Mouse (Mus musculus): ENCODE results near the gene Chmp3. TPM values are rescaled to one million over a fixed set of nuclear protein-coding genes. Genes with fewer than 3 reads are reported as not detected.

Gene Chmp3
- polyA plus RNA-seq, 1 experiment, result 53.9 TPM

- no peak overlapping the region for H3K4me3 ChIP-seq (replicated peaks; ENCODE audit: extremely low read depth, low read depth, low read length)
- DNase-seq, result no peak
- 74% methylated on average over 4 of the region's 4 CpGs for WGBS
- H3K4me1 ChIP-seq (ENCODE audit: control insufficient read depth, insufficient read depth, low read length), result no peaks in the 10 kb centered on the region
- TF ChIP-seq CTCF (IDR thresholded peaks at IDR 0.05; ENCODE audit: insufficient read depth, low read length) (no peak), POLR2A (IDR thresholded peaks at IDR 0.05; ENCODE audit: borderline replicate concordance, extremely low read depth, low read depth, low read length) (no peak)
These were observed 39.6 kb downstream of the Chmp3 start for GRCm38 (mm10) chr6:71583198-71583597.

- H3K4me1 ChIP-seq (ENCODE audit: control insufficient read depth, insufficient read depth, low read length), result no peaks in the 10 kb centered on the region
- TF ChIP-seq POLR2A (IDR thresholded peaks at IDR 0.05; ENCODE audit: borderline replicate concordance, extremely low read depth, low read depth, low read length) (no peak), CTCF (IDR thresholded peaks at IDR 0.05; ENCODE audit: insufficient read depth, low read length) (no peak)
- 82% methylated on average over 1 of the region's 1 CpGs for WGBS
- H3K4me3 ChIP-seq (replicated peaks; ENCODE audit: extremely low read depth, low read depth, low read length), result no peak overlapping the region
- no peak for DNase-seq
These were observed 45.8 kb downstream of the Chmp3 start for GRCm38 (mm10) chr6:71589401-71589800.

GRCm38 (mm10) chr6:71590154-71590553 is 46.6 kb downstream of the Chmp3 start:
- no peak for DNase-seq
- TF ChIP-seq POLR2A (IDR thresholded peaks at IDR 0.05; ENCODE audit: borderline replicate concordance, extremely low read depth, low read depth, low read length) (no peak), CTCF (IDR thresholded peaks at IDR 0.05; ENCODE audit: insufficient read depth, low read length) (no peak)
- Histone ChIP-seq H3K4me1 (ENCODE audit: control insufficient read depth, insufficient read depth, low read length) (no peaks in the 10 kb centered on the region), H3K4me3 (replicated peaks; ENCODE audit: extremely low read depth, low read depth, low read length) (no peak overlapping the region)
- WGBS, result 89% methylated on average over 4 of the region's 4 CpGs

GRCm38 (mm10) chr6:71607756-71608155 is 64.2 kb downstream of the Chmp3 start:
- no peak for DNase-seq
- Histone ChIP-seq H3K4me3 (replicated peaks; ENCODE audit: extremely low read depth, low read depth, low read length) (no peak overlapping the region), H3K4me1 (ENCODE audit: control insufficient read depth, insufficient read depth, low read length) (no peaks in the 10 kb centered on the region)
- WGBS, result 94% methylated on average over 3 of the region's 3 CpGs
- TF ChIP-seq CTCF (IDR thresholded peaks at IDR 0.05; ENCODE audit: insufficient read depth, low read length), result no peak
- no peak for TF ChIP-seq POLR2A (IDR thresholded peaks at IDR 0.05; ENCODE audit: borderline replicate concordance, extremely low read depth, low read depth, low read length)

GRCm38 (mm10) chr6:71608994-71609393 is 65.4 kb downstream of the Chmp3 start:
- H3K4me3 ChIP-seq (replicated peaks; ENCODE audit: extremely low read depth, low read depth, low read length), result no peak overlapping the region
- TF ChIP-seq CTCF (IDR thresholded peaks at IDR 0.05; ENCODE audit: insufficient read depth, low read length), result no peak
- no peak for TF ChIP-seq POLR2A (IDR thresholded peaks at IDR 0.05; ENCODE audit: borderline replicate concordance, extremely low read depth, low read depth, low read length)
- H3K4me1 ChIP-seq (ENCODE audit: control insufficient read depth, insufficient read depth, low read length), result no peaks in the 10 kb centered on the region
- DNase-seq, result no peak

GRCm38 (mm10) chr6:71609968-71610367 is 66.4 kb downstream of the Chmp3 start:
- 81% methylated on average over 7 of the region's 7 CpGs for WGBS
- TF ChIP-seq POLR2A (IDR thresholded peaks at IDR 0.05; ENCODE audit: borderline replicate concordance, extremely low read depth, low read depth, low read length), result no peak
- no peak for TF ChIP-seq CTCF (IDR thresholded peaks at IDR 0.05; ENCODE audit: insufficient read depth, low read length)
- Histone ChIP-seq H3K4me3 (replicated peaks; ENCODE audit: extremely low read depth, low read depth, low read length) (no peak overlapping the region), H3K4me1 (ENCODE audit: control insufficient read depth, insufficient read depth, low read length) (no peaks in the 10 kb centered on the region)
- DNase-seq, result no peak

GRCm38 (mm10) chr6:71613225-71613624 is 69.6 kb downstream of the Chmp3 start:
- Histone ChIP-seq H3K4me1 (ENCODE audit: control insufficient read depth, insufficient read depth, low read length) (no peaks in the 10 kb centered on the region), H3K4me3 (replicated peaks; ENCODE audit: extremely low read depth, low read depth, low read length) (no peak overlapping the region)
- TF ChIP-seq POLR2A (IDR thresholded peaks at IDR 0.05; ENCODE audit: borderline replicate concordance, extremely low read depth, low read depth, low read length) (no peak), CTCF (IDR thresholded peaks at IDR 0.05; ENCODE audit: insufficient read depth, low read length) (no peak)
- no peak for DNase-seq

GRCm38 (mm10) chr6:71616959-71617358 is 73.4 kb downstream of the Chmp3 start:
- no peak overlapping the region for H3K4me3 ChIP-seq (replicated peaks; ENCODE audit: extremely low read depth, low read depth, low read length)
- DNase-seq, result no peak
- 72% methylated on average over 5 of the region's 5 CpGs for WGBS
- peaks cover 7% of the 10 kb centered on the region for H3K4me1 ChIP-seq (ENCODE audit: control insufficient read depth, insufficient read depth, low read length)
- TF ChIP-seq POLR2A (IDR thresholded peaks at IDR 0.05; ENCODE audit: borderline replicate concordance, extremely low read depth, low read depth, low read length) (no peak), CTCF (IDR thresholded peaks at IDR 0.05; ENCODE audit: insufficient read depth, low read length) (no peak)

GRCm38 (mm10) chr6:71621551-71621950 is 78.0 kb downstream of the Chmp3 start:
- WGBS, result 45% methylated on average over 5 of the region's 5 CpGs
- H3K4me3 ChIP-seq (replicated peaks; ENCODE audit: extremely low read depth, low read depth, low read length), result no peak overlapping the region
- no peak for TF ChIP-seq POLR2A (IDR thresholded peaks at IDR 0.05; ENCODE audit: borderline replicate concordance, extremely low read depth, low read depth, low read length)
- TF ChIP-seq CTCF (IDR thresholded peaks at IDR 0.05; ENCODE audit: insufficient read depth, low read length), result no peak
- DNase-seq, result no peak
- H3K4me1 ChIP-seq (ENCODE audit: control insufficient read depth, insufficient read depth, low read length), result peaks cover 10% of the 10 kb centered on the region

- WGBS, result 33% methylated on average over 5 of the region's 5 CpGs
- no peak for TF ChIP-seq POLR2A (IDR thresholded peaks at IDR 0.05; ENCODE audit: borderline replicate concordance, extremely low read depth, low read depth, low read length)
- no peak for TF ChIP-seq CTCF (IDR thresholded peaks at IDR 0.05; ENCODE audit: insufficient read depth, low read length)
- peaks cover 10% of the 10 kb centered on the region for H3K4me1 ChIP-seq (ENCODE audit: control insufficient read depth, insufficient read depth, low read length)
- no peak overlapping the region for H3K4me3 ChIP-seq (replicated peaks; ENCODE audit: extremely low read depth, low read depth, low read length)
- no peak for DNase-seq
These were observed 78.4 kb downstream of the Chmp3 start for GRCm38 (mm10) chr6:71621981-71622380.
